Mouse (Mus musculus) layer of hippocampus, adult 11-12 months (tissue): ENCODE measurements around the gene Bcl7b.
"Not testable (repeated sequence)": the region's sequence is repeated elsewhere in the genome, so short reads cannot be mapped to it uniquely, and the experiment has no call there.

Experiments used
- DNase-seq: peaks from one replicate; pipeline ENCODE4 v3.0.0; 2022; ENCODE audit warnings: low spot score

The Bcl7b gene

GRCm38 (mm10) chr5:135216871-135217270, 48.8 kb downstream of the Bcl7b start:
- no peak for DNase-seq

- DNase-seq: no peak
Measured at GRCm38 (mm10) chr5:135220941-135221340, 52.9 kb downstream of the Bcl7b start.

GRCm38 (mm10) chr5:135222066-135222465, 54.0 kb downstream of the Bcl7b start:
- no peak for DNase-seq

GRCm38 (mm10) chr5:135224169-135224568, 56.1 kb downstream of the Bcl7b start:
- DNase-seq: no peak

- DNase-seq: not testable (repeated sequence)
Measured at GRCm38 (mm10) chr5:135225879-135226278, 57.8 kb downstream of the Bcl7b start.

GRCm38 (mm10) chr5:135230186-135230585, 62.1 kb downstream of the Bcl7b start:
- DNase-seq: no peak
